ENCODE assay signal across 8 mouse cellular contexts in genomic region chr4:134924019-134924741, GRCm38 (mm10). TPM values are rescaled to one million over a fixed set of nuclear protein-coding genes. Genes with fewer than 3 reads are reported as not detected.
DNase-seq lines count a peak whose midpoint lies in the region; ATAC-seq and TF ChIP-seq lines count a peak whose summit lies in the region.

No protein-coding gene starts in this region.

- H3K4me1 ChIP-seq in hindbrain, embryonic 15.5 days (replicated peaks), result peaks cover 29% of the 10 kb centered on the region
- peaks cover 5% of the 10 kb centered on the region; the same call in 1 of the 2 replicates for H3K4me1 ChIP-seq in liver, adult 2 months (ENCODE audit: control insufficient read depth, insufficient read depth, low read length)
- H3K4me1 ChIP-seq in midbrain, postnatal 0 days (ENCODE audit: insufficient read depth, low read length), result peaks cover 3% of the 10 kb centered on the region; the same call in 1 of the 2 replicates

- under 1% methylated on average over 75 of the region's 75 CpGs for WGBS in hindbrain, embryonic 15.5 days
- under 1% methylated on average over 75 of the region's 75 CpGs for WGBS in liver, adult 2 months
- under 1% methylated on average over 75 of the region's 75 CpGs for WGBS in midbrain, postnatal 0 days

- H3K4me2 ChIP-seq in hindbrain, embryonic 15.5 days, result peak overlapping the region; percentile 79
- peak overlapping the region; percentile 83 for H3K4me2 ChIP-seq in midbrain, postnatal 0 days (ENCODE audit: low read depth, low read length, poor library complexity, severe bottlenecking)

- TF ChIP-seq CTCF in liver, adult 2 months (IDR thresholded peaks at IDR 0.05; ENCODE audit: low read depth, low read length), result no peak
- peak; percentile 37 for TF ChIP-seq CTCF in midbrain, postnatal 0 days (IDR thresholded peaks at IDR 0.05)

- peaks cover 30% of the 10 kb centered on the region for H3K36me3 ChIP-seq in hindbrain, embryonic 15.5 days
- peaks cover 35% of the 10 kb centered on the region for H3K36me3 ChIP-seq in liver, adult 2 months (ENCODE audit: control insufficient read depth, insufficient read depth, low read length)
- peaks cover 23% of the 10 kb centered on the region for H3K36me3 ChIP-seq in midbrain, postnatal 0 days (ENCODE audit: insufficient read depth, low read length)

- H3K27ac ChIP-seq in hindbrain, embryonic 15.5 days (replicated peaks), result peak overlapping the region; percentile 96
- H3K27ac ChIP-seq in liver, adult 2 months (replicated peaks; ENCODE audit: insufficient read depth, low read depth, low read length), result peak overlapping the region; percentile 94
- peak overlapping the region; percentile 97 for H3K27ac ChIP-seq in midbrain, postnatal 0 days (ENCODE audit: low read depth, low read length)

- no peaks in the 10 kb centered on the region for H3K9me3 ChIP-seq in hindbrain, embryonic 15.5 days
- H3K9me3 ChIP-seq in midbrain, postnatal 0 days (ENCODE audit: low read length), result no peaks in the 10 kb centered on the region

- H3K4me3 ChIP-seq in hindbrain, embryonic 15.5 days, result peak overlapping the region; percentile 82
- H3K4me3 ChIP-seq in liver, adult 2 months (ENCODE audit: insufficient read depth, low read depth, low read length), result peak overlapping the region; percentile 78
- H3K4me3 ChIP-seq in midbrain, postnatal 0 days (ENCODE audit: low read depth, low read length), result peak overlapping the region; percentile 99

- peak overlapping the region; percentile 92 for H3K9ac ChIP-seq in hindbrain, embryonic 15.5 days
- H3K9ac ChIP-seq in liver, adult 2 months (ENCODE audit: low read depth, low read length), result peak overlapping the region; percentile 93
- H3K9ac ChIP-seq in midbrain, postnatal 0 days (replicated peaks; ENCODE audit: low read length, poor library complexity, severe bottlenecking), result peak overlapping the region; percentile 95

- H3K79me2 ChIP-seq in liver, adult 2 months (ENCODE audit: control insufficient read depth, insufficient read depth, low read length), result peaks cover 10% of the 10 kb centered on the region

- TF ChIP-seq POLR2A in liver, adult 2 months (IDR thresholded peaks at IDR 0.05; ENCODE audit: extremely low read depth, insufficient read depth, low read length), result 0 out of 2 replicates have a peak, but pooled peaks have one; percentile 14

- peak; percentile 42 to 54 for DNase-seq in layer of hippocampus, postnatal 10 days (ENCODE audit: low spot score in 2 of 2)
- DNase-seq in layer of hippocampus, adult 9-10 months (ENCODE audit: low spot score), result no peak
- peak; percentile 67 for DNase-seq in cerebellum, adult 9-11 months
- DNase-seq in gastrocnemius, adult 18-20 months (ENCODE audit: low spot score), result peak; percentile 79
- peak; percentile 68 for DNase-seq in liver, adult 2 months (ENCODE audit: extremely low read depth, low read depth, low spot score)
- peak; percentile 38 for DNase-seq in midbrain, postnatal 0 days (ENCODE audit: low spot score)
- peak; percentile 48 to 62 for DNase-seq in spleen, postnatal 14 days (ENCODE audit: low spot score in 2 of 2)

- no peaks in the 10 kb centered on the region for H3K27me3 ChIP-seq in hindbrain, embryonic 15.5 days
- H3K27me3 ChIP-seq in liver, adult 2 months (ENCODE audit: control insufficient read depth, insufficient read depth, low read length), result no peaks in the 10 kb centered on the region
- no peaks in the 10 kb centered on the region for H3K27me3 ChIP-seq in midbrain, postnatal 0 days (ENCODE audit: insufficient read depth, low read length)

- ATAC-seq in hindbrain, embryonic 15.5 days (ENCODE audit: low FRiP score, low read depth), result peak; percentile 19
- ATAC-seq in midbrain, postnatal 0 days (ENCODE audit: low FRiP score), result peak; percentile 42

RNA-seq across cellular contexts. Expression of gene Rsrp1, which starts 0.8 kb away (rescaled TPM):
- 100 to 1,000 TPM; 245 to 279 TPM for total RNA-seq in layer of hippocampus, postnatal 10 days (2021)
- total RNA-seq in gastrocnemius, adult 18-20 months (2021), result 100 to 1,000 TPM; 149 to 155 TPM
- polyA plus RNA-seq in hindbrain, embryonic 15.5 days (2015; fragmentation: Nextera tagmentation; extraction: Ambion mirVana), result 465 and 471 TPM in 2 replicates
- total RNA-seq in liver, adult 2 months (2014; rRNA removed), result 200 and 206 TPM in 2 replicates
- polyA plus RNA-seq in liver, adult 2 months (2012; rRNA removed), result 345 and 403 TPM in 2 replicates
- total RNA-seq in midbrain, postnatal 0 days (2014; rRNA removed), result 109 and 115 TPM in 2 replicates
- polyA plus RNA-seq in midbrain, postnatal 0 days (2015; fragmentation: Nextera tagmentation; extraction: Ambion mirVana), result 319 and 323 TPM in 2 replicates

RNA-seq across cellular contexts. Expression of gene Syf2, which starts 6.5 kb away (rescaled TPM):
- total RNA-seq in layer of hippocampus, postnatal 10 days (2021), result 10 to 100 TPM; 42.1 to 45.0 TPM
- 10 to 100 TPM; 43.3 to 43.9 TPM for total RNA-seq in gastrocnemius, adult 18-20 months (2021)
- polyA plus RNA-seq in hindbrain, embryonic 15.5 days (2015; fragmentation: Nextera tagmentation; extraction: Ambion mirVana), result 57.2 and 62.7 TPM in 2 replicates
- 34.4 and 48.0 TPM in 2 replicates for total RNA-seq in liver, adult 2 months (2014; rRNA removed)
- 11.8 and 12.2 TPM in 2 replicates for polyA plus RNA-seq in liver, adult 2 months (2012; rRNA removed)
- total RNA-seq in midbrain, postnatal 0 days (2014; rRNA removed), result 39.8 and 45.3 TPM in 2 replicates
- 69.4 and 70.7 TPM in 2 replicates for polyA plus RNA-seq in midbrain, postnatal 0 days (2015; fragmentation: Nextera tagmentation; extraction: Ambion mirVana)

RNA-seq across cellular contexts. Expression of gene Tmem50a, which starts 9.4 kb away (rescaled TPM):
- 100 to 1,000 TPM; 116 to 123 TPM for total RNA-seq in layer of hippocampus, postnatal 10 days (2021)
- total RNA-seq in gastrocnemius, adult 18-20 months (2021), result 10 to 100 TPM; 29.9 to 31.9 TPM
- polyA plus RNA-seq in hindbrain, embryonic 15.5 days (2015; fragmentation: Nextera tagmentation; extraction: Ambion mirVana), result 209 and 217 TPM in 2 replicates
- 109 and 115 TPM in 2 replicates for total RNA-seq in liver, adult 2 months (2014; rRNA removed)
- polyA plus RNA-seq in liver, adult 2 months (2012; rRNA removed), result 90.6 and 92.7 TPM in 2 replicates
- 165 and 206 TPM in 2 replicates for total RNA-seq in midbrain, postnatal 0 days (2014; rRNA removed)
- 251 and 262 TPM in 2 replicates for polyA plus RNA-seq in midbrain, postnatal 0 days (2015; fragmentation: Nextera tagmentation; extraction: Ambion mirVana)

RNA-seq across cellular contexts. Expression of gene Rhd, which starts 59.8 kb away (rescaled TPM):
- not detected for total RNA-seq in layer of hippocampus, postnatal 10 days (2021)
- not detected for total RNA-seq in gastrocnemius, adult 18-20 months (2021)
- polyA plus RNA-seq in hindbrain, embryonic 15.5 days (2015; fragmentation: Nextera tagmentation; extraction: Ambion mirVana), result 2.2 TPM in 2 replicates
- not detected in 2 replicates for total RNA-seq in liver, adult 2 months (2014; rRNA removed)
- polyA plus RNA-seq in liver, adult 2 months (2012; rRNA removed), result not detected in 2 replicates
- total RNA-seq in midbrain, postnatal 0 days (2014; rRNA removed), result 1.4 and 1.5 TPM in 2 replicates
- polyA plus RNA-seq in midbrain, postnatal 0 days (2015; fragmentation: Nextera tagmentation; extraction: Ambion mirVana), result 0.98 and 1.5 TPM in 2 replicates
